Mouse (Mus musculus) 3T3-L1 (cell line): ENCODE data around the gene Amdhd1.
A peak's percentile ranks its signal among the peaks of the same experiment; 100 is the strongest.
"Not testable (repeated sequence)": the region's sequence is repeated elsewhere in the genome, so short reads cannot be mapped to it uniquely, and the experiment has no call there.

Experiments
- DNase-seq: peaks from one replicate; pipeline ENCODE4 v3.0.0-alpha.2; 2015; ENCODE audit warnings: low read depth, low spot score

Amdhd1 gene

GRCm38 (mm10) chr10:93539775-93540430 lies at the start of gene Amdhd1:
Amdhd1 (minus strand) TSS chr10:93540033.
- DNase-seq, result no peak

DNA sequence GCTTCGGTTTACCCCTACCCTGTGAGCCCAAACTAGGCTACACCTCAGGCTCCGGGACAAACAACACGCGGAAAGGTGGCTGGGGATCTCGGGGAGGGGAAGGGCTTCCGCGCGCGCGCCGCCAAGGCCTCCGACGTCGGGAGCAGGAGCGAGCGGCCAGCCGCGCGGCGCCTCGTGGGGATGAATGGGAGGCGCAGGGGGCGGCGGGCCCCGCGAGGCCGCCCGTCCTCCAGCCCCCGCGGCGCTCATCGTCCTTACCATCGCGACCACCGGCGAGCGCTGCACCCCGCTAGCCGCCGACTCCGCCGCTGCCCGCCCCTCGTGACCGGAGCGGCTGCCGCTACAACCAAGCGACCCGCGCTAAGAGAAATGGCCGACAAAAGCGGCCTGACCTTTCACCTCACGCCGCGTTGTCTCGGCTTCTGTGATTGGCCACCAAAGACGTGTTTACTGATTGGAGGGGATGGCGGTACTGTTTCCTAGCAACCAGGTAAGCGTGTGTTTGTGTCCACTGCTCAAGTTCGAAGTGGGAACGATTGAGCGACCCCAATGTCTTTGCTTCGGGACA lies 49.5 kb upstream of the Amdhd1 start, which contains the start of gene Snrpf:
Gene Snrpf (minus strand): TSS at position 426 of the 568 bp plus-strand sequence.
- DNase-seq, result peak; percentile 96

DNA sequence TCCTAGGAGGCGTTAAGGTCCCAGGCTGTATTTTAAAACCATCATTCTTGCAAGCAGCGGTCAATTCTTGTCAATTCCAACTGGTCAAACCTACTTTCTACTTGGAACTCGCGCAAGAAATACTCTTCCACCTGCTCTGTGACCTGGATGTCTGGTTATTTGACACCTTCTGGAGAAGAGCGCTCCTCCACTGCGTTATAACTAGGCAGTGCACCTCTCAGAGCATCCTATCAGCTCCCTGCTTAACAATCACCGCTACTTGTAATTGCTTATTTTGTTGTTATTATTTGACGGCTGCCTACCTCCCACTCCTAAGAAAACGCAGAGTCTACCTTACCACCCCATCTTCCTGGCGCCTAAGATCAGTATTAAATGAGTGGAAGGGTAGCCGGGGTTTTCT lies 49.0 kb upstream of the Amdhd1 start:
- DNase-seq, result no peak

DNA sequence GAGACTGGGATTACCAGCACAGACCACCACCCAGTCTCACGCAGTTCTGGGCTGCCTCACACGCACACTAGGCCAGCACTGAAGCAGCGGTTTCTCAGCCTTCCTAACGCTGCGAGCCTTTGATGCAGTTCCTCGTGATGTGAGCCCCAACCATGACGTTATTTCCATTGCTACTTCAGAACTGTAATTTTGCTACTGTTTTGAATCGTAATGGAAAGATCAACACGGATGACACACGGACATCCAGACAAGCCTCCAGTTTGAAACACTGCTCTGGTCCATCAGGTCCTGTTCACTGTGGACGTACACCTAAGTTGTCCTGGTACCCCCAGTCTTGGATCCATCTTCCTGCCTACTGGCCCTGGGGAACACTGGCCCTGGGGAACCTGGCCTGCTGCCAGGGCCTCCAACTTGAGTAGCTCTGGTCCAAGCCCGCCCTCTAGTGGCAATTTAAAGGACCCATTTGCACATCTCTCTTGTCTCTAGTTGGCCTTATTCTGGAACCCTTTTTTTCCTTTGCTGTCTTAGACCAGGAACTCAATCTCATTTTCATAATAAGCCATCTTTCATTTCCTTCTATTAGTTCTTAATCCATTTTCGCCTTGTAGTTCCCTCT lies 37.5 kb upstream of the Amdhd1 start:
- DNase-seq, result peak; percentile 88

DNA sequence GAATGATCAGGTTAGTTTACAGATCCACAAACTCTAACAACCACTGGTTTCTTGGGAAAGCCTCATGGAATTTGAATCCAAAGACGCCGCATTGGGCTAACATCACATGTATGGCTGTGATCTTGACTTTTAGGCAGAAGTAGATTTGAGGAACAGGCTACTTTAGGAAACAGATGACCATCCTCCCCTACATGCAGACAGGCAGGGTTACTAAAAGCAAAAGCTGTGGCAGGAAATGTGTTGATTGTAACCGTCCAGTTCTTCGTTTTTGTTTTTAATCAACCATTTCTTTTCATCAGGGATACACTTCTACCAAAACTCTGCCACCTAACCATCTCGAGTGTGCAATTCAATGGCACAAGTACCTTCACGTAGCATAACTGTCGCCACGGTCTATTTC lies 36.1 kb upstream of the Amdhd1 start:
- DNase-seq, result no peak

GRCm38 (mm10) chr10:93574966-93575365 lies 35.1 kb upstream of the Amdhd1 start:
- DNase-seq, result no peak

- DNase-seq, result no peak
Measured at GRCm38 (mm10) chr10:93572209-93572608, 32.4 kb upstream of the Amdhd1 start.

- DNase-seq, result no peak
Measured at GRCm38 (mm10) chr10:93568671-93569070, 28.8 kb upstream of the Amdhd1 start.

DNA sequence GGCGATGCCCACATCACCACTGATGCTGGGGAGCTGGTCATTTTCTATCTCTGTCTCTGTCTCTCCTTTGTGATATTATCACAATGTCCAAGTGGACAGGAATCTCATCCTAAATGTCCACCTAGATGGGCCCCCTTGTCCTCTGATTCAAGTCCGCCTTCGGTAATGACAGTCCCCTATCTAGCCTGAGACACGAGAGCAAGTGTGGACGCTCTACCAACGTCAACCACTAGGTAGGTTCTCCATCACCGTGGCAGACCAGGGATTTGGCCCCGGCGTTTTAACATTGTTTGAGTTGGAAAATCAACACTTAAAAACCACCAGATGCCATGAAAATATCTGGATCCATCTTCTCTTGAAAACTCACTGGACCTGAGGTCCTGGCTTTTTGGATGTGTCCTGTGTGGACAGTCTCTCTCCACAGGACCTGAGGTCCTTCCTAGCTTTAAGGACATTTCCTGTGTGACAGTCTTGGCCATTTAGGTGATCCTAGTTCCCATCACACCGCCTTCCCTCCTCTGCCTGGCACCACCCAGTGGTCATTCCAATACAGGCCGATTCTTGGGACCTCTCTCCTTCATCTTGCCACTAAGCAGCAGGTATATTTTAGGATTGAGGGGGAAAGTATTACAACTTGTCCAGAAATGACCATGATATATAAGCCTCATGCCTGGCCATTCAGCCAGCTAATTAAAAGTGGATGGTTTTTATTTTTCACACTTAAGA lies 28.2 kb upstream of the Amdhd1 start:
- no peak for DNase-seq

GRCm38 (mm10) chr10:93567066-93567465 lies 27.2 kb upstream of the Amdhd1 start:
- DNase-seq, result no peak

DNA sequence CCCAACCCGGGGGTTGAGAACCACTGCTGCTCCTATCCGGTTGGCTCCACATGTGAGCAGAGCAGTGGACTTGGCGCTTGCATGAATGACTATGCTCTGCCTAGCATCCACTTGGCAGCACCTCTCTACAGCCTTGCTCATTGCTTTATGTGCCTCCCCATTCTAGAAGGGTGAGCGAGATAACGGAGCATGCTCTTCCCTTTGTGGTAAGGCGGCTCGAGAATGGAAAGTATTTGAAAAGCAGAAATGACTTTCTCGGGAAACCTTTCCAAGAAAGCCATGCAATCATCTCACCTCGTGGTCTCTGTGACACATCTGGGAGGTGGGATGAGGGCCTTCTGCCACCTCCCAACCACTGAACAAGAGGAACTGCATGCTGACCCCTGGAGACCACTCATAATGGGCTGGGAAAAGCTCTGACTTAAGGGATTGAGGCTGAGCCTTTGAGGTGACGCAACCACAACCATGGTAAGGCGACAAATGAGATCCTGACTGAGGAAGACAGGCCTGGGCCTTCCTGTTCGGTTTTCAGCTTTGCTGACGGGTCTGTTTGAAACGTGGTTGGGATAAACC lies 24.8 kb upstream of the Amdhd1 start:
- DNase-seq, result no peak

DNA sequence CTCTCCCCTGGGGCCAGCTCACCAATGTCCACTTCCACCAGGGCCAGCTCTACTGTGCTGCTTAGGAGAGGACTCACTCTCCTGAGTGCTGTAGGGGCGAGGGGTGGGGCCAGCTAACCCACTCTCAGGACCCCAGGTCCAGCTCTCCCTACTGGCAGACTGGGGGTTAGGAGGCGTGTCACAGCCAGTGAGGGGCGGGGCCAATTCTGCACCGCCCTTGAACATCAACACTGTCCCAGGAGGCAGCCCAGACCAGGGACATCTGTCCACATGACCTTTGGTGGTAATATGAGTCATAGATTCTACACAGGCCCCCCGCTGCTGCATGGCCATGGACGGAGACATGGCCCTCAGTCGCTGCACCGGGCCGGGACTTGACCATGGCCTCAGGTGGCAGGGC lies 20.0 kb upstream of the Amdhd1 start:
- DNase-seq, result no peak

DNA sequence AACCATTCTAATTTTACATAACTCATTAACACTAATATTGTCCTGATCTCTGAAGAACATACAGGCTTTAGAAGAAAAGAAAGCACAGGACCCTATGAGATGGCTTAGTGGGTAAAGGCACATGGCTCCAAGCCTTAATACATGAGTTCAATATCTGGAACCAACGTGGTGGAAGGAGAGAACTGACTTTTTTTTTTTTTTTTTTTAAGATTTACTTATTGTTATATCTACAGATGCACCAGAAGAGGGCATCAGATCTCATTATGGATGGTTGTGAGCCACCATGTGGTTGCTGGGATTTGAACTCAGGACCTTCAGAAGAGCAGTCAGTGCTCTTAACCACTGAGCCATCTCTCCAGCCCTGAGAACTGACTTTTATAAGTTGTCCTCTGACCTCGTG lies 18.1 kb upstream of the Amdhd1 start:
- not testable (repeated sequence) for DNase-seq

- DNase-seq, result no peak
Measured at GRCm38 (mm10) chr10:93552596-93552995, 12.8 kb upstream of the Amdhd1 start.

- DNase-seq, result no peak
Measured at GRCm38 (mm10) chr10:93549821-93550220, 10.0 kb upstream of the Amdhd1 start.

GRCm38 (mm10) chr10:93548991-93549390 lies 9.2 kb upstream of the Amdhd1 start:
- peak; percentile 85 for DNase-seq

DNA sequence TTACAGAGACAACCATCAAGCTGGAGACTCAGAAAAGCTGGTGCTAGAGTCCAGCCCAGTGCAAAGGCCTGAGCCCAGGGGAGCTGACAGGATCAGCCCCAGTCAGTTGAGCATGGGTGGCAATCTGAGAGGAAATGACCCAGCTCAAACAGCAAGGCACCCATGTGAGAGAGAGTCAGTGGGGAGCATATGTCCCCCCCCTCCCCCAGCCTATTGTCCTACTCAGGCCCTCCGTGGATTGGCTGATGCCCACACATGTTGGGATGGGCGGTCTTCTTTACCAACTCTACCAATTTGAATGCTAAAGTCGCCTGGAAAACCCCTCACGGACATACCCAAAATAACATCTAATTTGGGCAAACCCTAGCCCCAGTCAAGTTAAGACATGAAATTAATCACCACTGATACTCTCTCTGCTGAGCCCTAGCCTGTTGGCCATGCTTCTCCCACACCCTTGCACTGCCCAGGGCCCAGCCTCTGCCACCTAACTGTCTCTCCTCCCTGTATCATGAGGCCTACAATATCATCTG lies 8.0 kb upstream of the Amdhd1 start:
- no peak for DNase-seq

DNA sequence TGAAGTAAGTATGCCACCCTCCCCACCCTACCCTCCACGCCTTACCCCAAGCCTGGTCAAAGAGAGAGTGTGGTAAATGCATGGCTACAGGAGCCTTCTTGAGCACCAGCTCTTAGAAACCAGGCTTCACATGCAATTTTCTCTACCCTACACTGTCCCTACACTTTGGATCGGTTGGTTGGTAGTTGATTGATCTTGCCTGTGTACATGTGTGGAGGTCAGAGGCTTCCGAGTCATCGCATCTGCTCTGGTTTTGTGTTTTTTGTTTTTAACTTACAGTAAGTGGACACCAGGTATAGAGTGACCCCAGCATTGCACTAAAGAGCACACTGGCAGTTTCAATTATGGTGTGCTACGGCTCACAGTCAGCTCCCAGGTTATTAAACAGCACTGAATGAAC lies 4.3 kb upstream of the Amdhd1 start:
- peak; percentile 38 for DNase-seq

DNA sequence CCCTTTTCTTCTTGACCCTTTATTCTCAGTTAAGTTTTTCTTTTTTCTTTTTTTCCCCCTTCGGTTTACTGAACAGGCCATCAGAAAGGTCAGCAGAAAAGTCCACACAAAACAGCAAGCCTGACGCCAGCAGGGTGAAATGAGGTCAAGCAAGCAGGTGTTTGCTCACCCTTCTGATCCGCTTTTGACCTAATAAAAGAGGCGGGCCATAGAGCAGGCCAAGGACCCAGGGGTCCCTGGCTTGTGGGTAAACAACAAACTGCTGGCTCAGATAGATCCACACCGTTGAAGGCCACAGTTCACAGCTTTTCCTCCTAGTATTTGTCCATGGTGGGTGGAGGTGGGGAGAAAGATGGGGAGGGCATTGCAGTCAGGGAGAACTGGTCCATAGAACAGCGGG lies 3.3 kb upstream of the Amdhd1 start:
- DNase-seq, result no peak

DNA sequence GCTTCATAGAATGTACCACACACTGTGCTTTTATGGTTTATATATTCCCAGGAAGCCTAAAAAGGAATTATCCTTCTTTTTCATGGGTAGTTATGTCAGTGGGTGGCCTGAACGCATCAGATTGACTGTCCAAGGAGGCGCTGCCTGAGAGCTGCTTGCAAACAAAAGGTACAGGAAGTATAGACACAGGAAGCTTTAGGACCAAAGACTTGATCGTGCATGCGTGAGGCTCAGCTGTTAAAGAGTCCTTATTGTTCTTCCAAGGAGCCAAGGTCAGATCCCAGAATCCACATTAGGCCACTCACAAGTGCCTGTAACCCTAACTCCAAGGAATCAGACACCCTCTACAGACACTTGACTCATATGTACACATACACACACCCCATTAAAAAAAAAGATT lies 2.5 kb upstream of the Amdhd1 start:
- DNase-seq, result no peak

DNA sequence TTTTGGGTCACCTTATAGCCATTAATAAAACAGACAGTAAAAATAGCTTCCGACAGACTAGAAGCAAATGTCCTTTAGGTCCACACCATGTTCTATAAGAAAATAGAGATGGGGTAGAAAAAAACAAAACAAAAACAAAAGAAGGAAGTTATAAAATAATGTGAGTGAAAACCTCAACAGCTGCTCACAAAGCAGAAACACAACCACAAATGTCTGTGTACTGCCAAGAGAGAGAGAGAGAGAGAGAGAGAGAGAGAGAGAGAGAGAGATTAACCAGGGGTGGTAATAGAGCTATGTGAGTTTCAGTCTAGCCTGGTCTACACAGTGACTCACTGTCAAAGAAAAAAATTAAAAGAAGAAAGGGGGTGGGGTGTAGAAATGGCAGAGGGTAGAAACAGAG lies 1.8 kb upstream of the Amdhd1 start:
- DNase-seq, result no peak
